Mouse (Mus musculus) lung, postnatal 0 days (tissue): ENCODE results near the gene Gm11084.

Source experiments
- CTCF ChIP-seq: IDR thresholded peaks from 2 replicates; pipeline ENCODE4 v1.5.1; 2016; ENCODE audit warnings: antibody characterized with exemption, mild to moderate bottlenecking
- EP300 ChIP-seq: IDR thresholded peaks from 2 replicates; pipeline ENCODE4 v1.6.1; 2016; ENCODE audit warnings: antibody characterized with exemption, mild to moderate bottlenecking, control low read depth

DNA sequence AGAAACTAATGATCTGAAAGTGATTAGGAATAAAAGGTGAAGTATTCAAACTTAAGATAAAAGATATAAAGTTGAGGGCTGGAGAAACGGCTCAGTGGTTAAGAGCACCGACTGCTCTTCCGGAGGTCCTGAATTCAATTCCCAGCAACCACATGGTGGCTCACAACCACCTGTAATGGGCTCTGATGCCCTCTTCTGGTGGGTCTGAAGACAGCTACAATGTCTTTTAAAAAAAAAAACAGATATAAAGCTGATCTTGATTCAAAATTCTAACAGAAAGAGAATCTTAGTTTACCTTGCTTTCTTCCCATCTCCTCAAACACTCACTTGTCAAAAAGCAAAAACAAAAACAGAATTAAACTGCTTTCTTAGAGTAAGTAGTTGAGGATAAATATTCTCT lies 30.1 kb downstream of the Gm11084 start:
- TF ChIP-seq CTCF = 0 out of 2 replicates have a peak, but pooled peaks have one; percentile 28
- no peak for TF ChIP-seq EP300
